Mouse (Mus musculus): Measurements from ENCODE around the gene Ms4a3.

The Ms4a3 gene

GRCm38 (mm10) chr19:11589205-11589604, 51.4 kb downstream of the Ms4a3 start:
- no peak for DNase-seq (ENCODE audit: low spot score in 2 of 2)
